Mouse (Mus musculus): Measurements from ENCODE around the gene Cds2. TPM values are rescaled to one million over a fixed set of nuclear protein-coding genes. Genes with fewer than 3 reads are reported as not detected.
"Not testable (repeated sequence)": the region's sequence is repeated elsewhere in the genome, so short reads cannot be mapped to it uniquely, and the experiment has no call there.

Gene Cds2
- polyA plus RNA-seq, 1 experiment from 2014 or later: 47.6 TPM

- no peak overlapping the region for H3K27ac ChIP-seq
- H3K36me3 ChIP-seq: peaks cover 65% of the 10 kb centered on the region
- no peaks in the 10 kb centered on the region for H3K27me3 ChIP-seq (replicated peaks)
- H3K4me3 ChIP-seq: no peak overlapping the region
- ATAC-seq (ENCODE audit: low FRiP score, low read depth): no peak
- no peak overlapping the region for H3K4me2 ChIP-seq (replicated peaks)
- 94% methylated on average over 11 of the region's 11 CpGs for WGBS
- no peak overlapping the region for H3K9ac ChIP-seq
- H3K9me3 ChIP-seq: no peaks in the 10 kb centered on the region
- no peaks in the 10 kb centered on the region for H3K4me1 ChIP-seq
These were observed 44.4 kb downstream of the Cds2 start for GRCm38 (mm10) chr2:132307213-132307843.

GRCm38 (mm10) chr2:132308829-132309228 is 45.9 kb downstream of the Cds2 start:
- no peak for ATAC-seq (ENCODE audit: low FRiP score, low read depth)
- Histone ChIP-seq H3K9ac (no peak overlapping the region), H3K9me3 (no peaks in the 10 kb centered on the region), H3K36me3 (peaks cover 57% of the 10 kb centered on the region), H3K27ac (no peak overlapping the region), H3K4me1 (no peaks in the 10 kb centered on the region), H3K4me3 (no peak overlapping the region), H3K4me2 (replicated peaks) (no peak overlapping the region), H3K27me3 (replicated peaks) (no peaks in the 10 kb centered on the region)
- WGBS: 91% methylated on average over 6 of the region's 6 CpGs

- H3K9me3 ChIP-seq: no peaks in the 10 kb centered on the region
- H3K9ac ChIP-seq: no peak overlapping the region
- no peaks in the 10 kb centered on the region for H3K4me1 ChIP-seq
- H3K36me3 ChIP-seq: peaks cover 51% of the 10 kb centered on the region
- H3K4me2 ChIP-seq (replicated peaks): no peak overlapping the region
- no peak for ATAC-seq (ENCODE audit: low FRiP score, low read depth)
- 94% methylated on average over 6 of the region's 6 CpGs for WGBS
- no peak overlapping the region for H3K27ac ChIP-seq
- no peaks in the 10 kb centered on the region for H3K27me3 ChIP-seq (replicated peaks)
- H3K4me3 ChIP-seq: no peak overlapping the region
These were observed 46.5 kb downstream of the Cds2 start for GRCm38 (mm10) chr2:132309398-132309930.

GRCm38 (mm10) chr2:132312616-132313015 is 49.7 kb downstream of the Cds2 start:
- H3K36me3 ChIP-seq: peaks cover 26% of the 10 kb centered on the region
- no peak overlapping the region for H3K27ac ChIP-seq
- H3K4me1 ChIP-seq: no peaks in the 10 kb centered on the region
- H3K4me3 ChIP-seq: no peak overlapping the region
- no peaks in the 10 kb centered on the region for H3K27me3 ChIP-seq (replicated peaks)
- WGBS: 81% methylated on average over 5 of the region's 5 CpGs
- no peak overlapping the region for H3K4me2 ChIP-seq (replicated peaks)
- no peak for ATAC-seq (ENCODE audit: low FRiP score, low read depth)
- H3K9me3 ChIP-seq: no peaks in the 10 kb centered on the region
- H3K9ac ChIP-seq: no peak overlapping the region

GRCm38 (mm10) chr2:132313568-132313967 is 50.6 kb downstream of the Cds2 start:
- no peaks in the 10 kb centered on the region for H3K9me3 ChIP-seq
- H3K27me3 ChIP-seq (replicated peaks): no peaks in the 10 kb centered on the region
- no peak overlapping the region for H3K4me2 ChIP-seq (replicated peaks)
- peaks cover 16% of the 10 kb centered on the region for H3K36me3 ChIP-seq
- ATAC-seq (ENCODE audit: low FRiP score, low read depth): peak; percentile 11; the same call in 1 of the 2 replicates
- H3K4me3 ChIP-seq: no peak overlapping the region
- WGBS: 100% methylated on average over 2 of the region's 2 CpGs
- no peak overlapping the region for H3K27ac ChIP-seq
- no peak overlapping the region for H3K9ac ChIP-seq
- no peaks in the 10 kb centered on the region for H3K4me1 ChIP-seq

- H3K27ac ChIP-seq; H3K9ac ChIP-seq; H3K4me3 ChIP-seq; H3K27me3 ChIP-seq (replicated peaks); ATAC-seq (ENCODE audit: low FRiP score, low read depth); H3K4me2 ChIP-seq (replicated peaks); H3K4me1 ChIP-seq; H3K9me3 ChIP-seq: not testable (repeated sequence)
- 88% methylated on average over 8 of the region's 8 CpGs for WGBS
- H3K36me3 ChIP-seq: peaks cover 12% of the 10 kb centered on the region
These were observed 51.1 kb downstream of the Cds2 start for GRCm38 (mm10) chr2:132314057-132314456.

GRCm38 (mm10) chr2:132316041-132316808 is 53.3 kb downstream of the Cds2 start:
- Histone ChIP-seq H3K27me3 (replicated peaks) (no peaks in the 10 kb centered on the region), H3K4me1 (no peaks in the 10 kb centered on the region), H3K4me3 (no peak overlapping the region), H3K4me2 (replicated peaks) (no peak overlapping the region), H3K9me3 (no peaks in the 10 kb centered on the region), H3K9ac (no peak overlapping the region), H3K36me3 (no peaks in the 10 kb centered on the region), H3K27ac (no peak overlapping the region)
- peak; percentile 72 for ATAC-seq (ENCODE audit: low FRiP score, low read depth)
- WGBS: 45% methylated on average over 8 of the region's 8 CpGs

DNA sequence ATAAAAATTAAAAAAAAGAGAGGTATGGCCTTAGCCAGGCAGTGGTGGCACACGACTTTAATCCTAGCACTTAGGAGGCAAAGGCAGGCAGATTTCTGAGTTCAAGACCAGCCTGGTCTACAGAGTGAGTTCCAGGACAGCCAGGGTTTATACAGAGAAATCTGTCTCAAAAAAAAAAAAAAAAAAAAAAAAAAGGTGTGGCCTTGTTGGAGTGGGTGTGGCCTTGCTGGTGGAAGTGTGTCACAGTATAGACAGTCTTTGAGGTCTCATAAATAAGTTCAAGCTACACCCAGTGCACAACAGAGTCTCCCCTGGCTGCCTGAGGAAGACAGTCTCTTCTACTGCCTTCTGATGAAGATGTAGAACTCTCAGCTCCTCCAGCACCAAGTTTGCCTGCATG is 54.2 kb downstream of the Cds2 start:
- no peak overlapping the region for H3K4me2 ChIP-seq (replicated peaks)
- no peaks in the 10 kb centered on the region for H3K4me1 ChIP-seq
- H3K27ac ChIP-seq: no peak overlapping the region
- ATAC-seq (ENCODE audit: low FRiP score, low read depth): no peak
- H3K4me3 ChIP-seq: no peak overlapping the region
- 83% methylated on average over 1 of the region's 1 CpGs for WGBS
- H3K27me3 ChIP-seq (replicated peaks): no peaks in the 10 kb centered on the region
- H3K9ac ChIP-seq: no peak overlapping the region
- H3K9me3 ChIP-seq: no peaks in the 10 kb centered on the region
- H3K36me3 ChIP-seq: no peaks in the 10 kb centered on the region

- Histone ChIP-seq H3K9ac (no peak overlapping the region), H3K27me3 (replicated peaks) (no peaks in the 10 kb centered on the region), H3K9me3 (no peaks in the 10 kb centered on the region), H3K27ac (no peak overlapping the region), H3K4me3 (no peak overlapping the region), H3K4me1 (no peaks in the 10 kb centered on the region), H3K36me3 (no peaks in the 10 kb centered on the region), H3K4me2 (replicated peaks) (no peak overlapping the region)
- ATAC-seq (ENCODE audit: low FRiP score, low read depth): no peak
- WGBS: 64% methylated on average over 5 of the region's 5 CpGs
These were observed 57.6 kb downstream of the Cds2 start for GRCm38 (mm10) chr2:132320516-132320915.

GRCm38 (mm10) chr2:132323541-132323940 is 60.6 kb downstream of the Cds2 start:
- ATAC-seq (ENCODE audit: low FRiP score, low read depth): no peak

GRCm38 (mm10) chr2:132337202-132337601 is 74.3 kb downstream of the Cds2 start:
- Histone ChIP-seq H3K4me2 (replicated peaks) (no peak overlapping the region), H3K4me1 (no peaks in the 10 kb centered on the region), H3K36me3 (no peaks in the 10 kb centered on the region), H3K27me3 (replicated peaks) (no peaks in the 10 kb centered on the region), H3K9ac (no peak overlapping the region), H3K4me3 (no peak overlapping the region), H3K9me3 (no peaks in the 10 kb centered on the region), H3K27ac (no peak overlapping the region)
- 86% methylated on average over 2 of the region's 2 CpGs for WGBS
- ATAC-seq (ENCODE audit: low FRiP score, low read depth): no peak

More at GRCm38 (mm10) chr2:132323541-132323940, 60.6 kb downstream of the Cds2 start:
- no peak overlapping the region for H3K9ac ChIP-seq
- H3K4me3 ChIP-seq: no peak overlapping the region
- H3K27me3 ChIP-seq (replicated peaks): no peaks in the 10 kb centered on the region
- no peak overlapping the region for H3K27ac ChIP-seq
- H3K4me1 ChIP-seq: no peaks in the 10 kb centered on the region
- no peaks in the 10 kb centered on the region for H3K36me3 ChIP-seq
- no peak overlapping the region for H3K4me2 ChIP-seq (replicated peaks)
- H3K9me3 ChIP-seq: no peaks in the 10 kb centered on the region
- 74% methylated on average over 4 of the region's 4 CpGs for WGBS

- no peaks in the 10 kb centered on the region for H3K36me3 ChIP-seq
- H3K4me1 ChIP-seq: no peaks in the 10 kb centered on the region
- no peak overlapping the region for H3K4me2 ChIP-seq (replicated peaks)
- no peak overlapping the region for H3K27ac ChIP-seq
- WGBS: 82% methylated on average over 2 of the region's 2 CpGs
- no peaks in the 10 kb centered on the region for H3K9me3 ChIP-seq
- H3K4me3 ChIP-seq: no peak overlapping the region
- ATAC-seq (ENCODE audit: low FRiP score, low read depth): no peak
- no peak overlapping the region for H3K9ac ChIP-seq
- H3K27me3 ChIP-seq (replicated peaks): no peaks in the 10 kb centered on the region
These were observed 77.4 kb downstream of the Cds2 start for GRCm38 (mm10) chr2:132340350-132340749.

All from neural tube, embryonic 12.5 days (tissue).